15 mouse cellular contexts compared by ENCODE assay signal in genomic region chr3:54412885-54413583, GRCm38 (mm10). TPM values are rescaled to one million over a fixed set of nuclear protein-coding genes. Genes with fewer than 3 reads are reported as not detected.
A peak's percentile ranks its signal among the peaks of the same experiment; 100 is the strongest.
DNase-seq lines count a peak whose midpoint lies in the region; ATAC-seq lines count a peak whose summit lies in the region.
"Had no signal": no experiment of that assay in that cellular context is flagged by ENCODE, and none has a peak within 500 bp of the region (broad histone marks: within the 10 kb centered on the region; RNA-seq: fewer than 3 reads in every experiment).

No protein-coding gene starts in this region.

- 76% methylated on average over 7 of the region's 7 CpGs for WGBS in hindbrain, embryonic 10.5 days
- 80% methylated on average over 7 of the region's 7 CpGs for WGBS in hindbrain, embryonic 16.5 days
- WGBS in forebrain, embryonic 10.5 days: 71% methylated on average over 7 of the region's 7 CpGs

- DNase-seq in hindbrain, embryonic 10.5 days (ENCODE audit: low spot score): peak; percentile 25
- peak; percentile 74 for DNase-seq in embryo, embryonic 11 days
- DNase-seq in fibroblast of lung, adult 2 months (ENCODE audit: low read depth): peak; percentile 73
- DNase-seq in retina, embryonic 14.5 days (ENCODE audit: low spot score): peak; percentile 12
- no peak for DNase-seq in forebrain, embryonic 10.5 days (ENCODE audit: extremely low spot score, low spot score)
- no peak for DNase-seq in urinary bladder, adult 2 months (ENCODE audit: low spot score)
- DNase-seq: cerebellum, adult 2 months; heart, adult 18-20 months; right cerebral cortex, adult 18-20 months; thymus, adult 18-20 months had no signal

- no peaks in the 10 kb centered on the region for H3K27me3 ChIP-seq in hindbrain, embryonic 10.5 days (ENCODE audit: insufficient read depth, poor library complexity, severe bottlenecking)
- no peaks in the 10 kb centered on the region for H3K27me3 ChIP-seq in hindbrain, embryonic 16.5 days (replicated peaks; ENCODE audit: control insufficient read depth, insufficient read depth, low read length)
- H3K27me3 ChIP-seq in forebrain, embryonic 10.5 days (ENCODE audit: poor library complexity, severe bottlenecking): no peaks in the 10 kb centered on the region
- H3K27me3 ChIP-seq: kidney, embryonic 15.5 days; midbrain, embryonic 13.5 days; neural tube, embryonic 13.5 days had no signal

- H3K27ac ChIP-seq in hindbrain, embryonic 10.5 days: no peak overlapping the region
- no peak overlapping the region for H3K27ac ChIP-seq in hindbrain, embryonic 16.5 days (ENCODE audit: low read depth, low read length)
- H3K27ac ChIP-seq in forebrain, embryonic 10.5 days: no peak overlapping the region
- H3K27ac ChIP-seq: midbrain, embryonic 13.5 days; neural tube, embryonic 13.5 days had no signal

- ATAC-seq in hindbrain, embryonic 16.5 days: no peak
- ATAC-seq: CD4-positive, CD25-positive, alpha-beta regulatory T cell, adult 4 months; midbrain, embryonic 13.5 days had no signal

- H3K9ac ChIP-seq in hindbrain, embryonic 16.5 days (ENCODE audit: low read depth, low read length): no peak overlapping the region
- H3K9ac ChIP-seq: kidney, embryonic 15.5 days; midbrain, embryonic 13.5 days; neural tube, embryonic 13.5 days had no signal

- H3K4me2 ChIP-seq in hindbrain, embryonic 16.5 days (ENCODE audit: low read length): no peak overlapping the region
- H3K4me2 ChIP-seq: kidney, embryonic 15.5 days; midbrain, embryonic 13.5 days; neural tube, embryonic 13.5 days had no signal

- H3K4me1 ChIP-seq in hindbrain, embryonic 10.5 days (replicated peaks): peaks cover 5% of the 10 kb centered on the region
- no peaks in the 10 kb centered on the region; the same call in 1 of the 2 replicates for H3K4me1 ChIP-seq in hindbrain, embryonic 16.5 days (ENCODE audit: control insufficient read depth, insufficient read depth, low read depth, low read length)
- H3K4me1 ChIP-seq in forebrain, embryonic 10.5 days: peaks cover 4% of the 10 kb centered on the region; the same call in 1 of the 2 replicates
- H3K4me1 ChIP-seq: neural tube, embryonic 13.5 days had no signal

- H3K36me3 ChIP-seq in hindbrain, embryonic 10.5 days: no peaks in the 10 kb centered on the region
- no peaks in the 10 kb centered on the region for H3K36me3 ChIP-seq in hindbrain, embryonic 16.5 days (ENCODE audit: control insufficient read depth, insufficient read depth, low read length)
- H3K36me3 ChIP-seq in forebrain, embryonic 10.5 days (replicated peaks): no peaks in the 10 kb centered on the region
- H3K36me3 ChIP-seq: kidney, embryonic 15.5 days; midbrain, embryonic 13.5 days; neural tube, embryonic 13.5 days had no signal

- no peak overlapping the region for H3K4me3 ChIP-seq in hindbrain, embryonic 10.5 days
- no peak overlapping the region for H3K4me3 ChIP-seq in hindbrain, embryonic 16.5 days (ENCODE audit: low read length)
- H3K4me3 ChIP-seq in forebrain, embryonic 10.5 days: no peak overlapping the region
- H3K4me3 ChIP-seq: kidney, embryonic 15.5 days; midbrain, embryonic 13.5 days; neural tube, embryonic 13.5 days had no signal

- H3K9me3 ChIP-seq in hindbrain, embryonic 10.5 days: no peaks in the 10 kb centered on the region
- no peaks in the 10 kb centered on the region for H3K9me3 ChIP-seq in hindbrain, embryonic 16.5 days (ENCODE audit: control insufficient read depth, low read length)
- no peaks in the 10 kb centered on the region for H3K9me3 ChIP-seq in forebrain, embryonic 10.5 days
- H3K9me3 ChIP-seq: kidney, embryonic 15.5 days; midbrain, embryonic 13.5 days; neural tube, embryonic 13.5 days had no signal

RNA-seq across cellular contexts. Expression of gene Postn, which starts 52.1 kb away (rescaled TPM):
- polyA plus RNA-seq in hindbrain, embryonic 10.5 days (2016; fragmentation: Nextera tagmentation; extraction: Ambion mirVana): 13.4 and 14.1 TPM in 2 replicates
- polyA plus RNA-seq in hindbrain, embryonic 16.5 days (2015; fragmentation: Nextera tagmentation; extraction: Ambion mirVana): 27.1 and 49.5 TPM in 2 replicates
- polyA plus RNA-seq in forebrain, embryonic 10.5 days (2016; fragmentation: Nextera tagmentation; extraction: Ambion mirVana): 3.7 and 3.8 TPM in 2 replicates
- 320 and 394 TPM in 2 replicates for polyA plus RNA-seq in urinary bladder, adult 2 months (2012; rRNA removed)
- polyA plus RNA-seq: CD4-positive, CD25-positive, alpha-beta regulatory T cell, adult 4 months had no signal

Comparison
In these comparisons a context has a peak if more than half of its experiments do, and no peak if none do; other contexts are left out.
1. DNase-seq: peak in hindbrain, embryonic 10.5 days (single experiment), embryo, embryonic 11 days (single experiment), fibroblast of lung, adult 2 months (single experiment) and retina, embryonic 14.5 days (single experiment); none in forebrain, embryonic 10.5 days (single experiment) and urinary bladder, adult 2 months (single experiment).